Mouse (Mus musculus) ovary, adult 18-20 months (tissue): ENCODE measurements around the gene Ece1.
"Not testable (repeated sequence)": the region's sequence is repeated elsewhere in the genome, so short reads cannot be mapped to it uniquely, and the experiment has no call there.

Experiments
- DNase-seq: peaks from one replicate; pipeline ENCODE4 v3.0.0; 2022; ENCODE audit warnings: low spot score, mixed read lengths

The Ece1 gene

DNA sequence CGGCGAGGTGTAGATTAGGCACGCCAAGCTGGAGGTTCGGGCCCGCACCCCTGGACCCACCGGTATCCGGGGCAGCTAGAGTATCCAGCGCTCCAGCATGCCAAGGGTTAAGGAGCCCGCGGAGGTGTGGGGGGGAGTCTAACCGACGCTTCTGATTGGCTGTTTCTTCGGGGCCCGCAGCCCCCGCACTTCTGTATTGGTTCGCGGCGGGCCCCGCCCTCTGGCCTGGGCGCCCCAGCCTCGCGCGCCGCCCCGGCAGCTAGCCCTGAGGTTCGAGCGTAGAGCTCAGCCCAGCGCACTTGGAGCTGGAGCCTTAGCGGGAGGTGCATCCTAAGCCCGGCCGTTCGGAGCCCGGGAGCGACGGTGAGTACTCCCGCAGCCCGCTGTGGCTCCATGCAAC is at the start of gene Ece1:
TSS of gene Ece1 (plus strand) at position 219 of the 400 bp plus-strand sequence.
- peak; percentile 91 for DNase-seq

DNA sequence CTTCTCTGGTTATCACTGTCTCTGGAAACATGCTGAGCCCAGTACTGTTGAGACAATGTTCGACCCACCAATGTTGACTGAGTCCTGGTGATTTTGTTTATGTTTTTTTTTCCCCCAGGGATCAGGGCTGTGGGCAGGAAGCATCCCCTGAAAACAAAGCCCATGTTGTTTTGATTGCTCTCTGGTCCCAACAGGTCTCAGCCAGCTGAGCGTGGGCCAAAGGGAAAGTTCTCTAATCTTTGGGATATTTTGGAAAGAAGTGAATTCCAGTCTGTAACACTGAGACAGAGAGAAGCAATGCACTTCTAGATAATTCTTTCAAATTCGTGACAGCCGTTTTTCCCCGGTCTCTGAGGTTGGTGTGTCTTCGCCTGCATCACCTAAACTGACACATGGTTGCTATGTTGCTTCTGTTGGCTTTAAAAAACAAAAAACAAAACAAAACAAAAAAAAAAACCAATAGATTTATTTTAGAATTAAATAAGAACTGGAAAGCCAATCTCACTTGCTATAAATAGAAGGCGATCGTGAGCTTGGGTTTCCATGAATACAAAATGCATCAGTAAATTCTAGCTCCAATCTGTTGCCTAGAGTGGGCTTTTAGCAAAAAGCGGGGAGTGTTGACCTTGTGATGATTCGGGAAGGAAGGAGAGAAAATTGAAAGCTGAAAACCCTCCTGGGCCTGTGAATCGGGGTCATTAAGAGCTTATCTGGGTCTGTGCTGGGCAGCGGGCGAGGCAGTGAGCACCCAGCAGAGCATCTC is 48.9 kb upstream of the Ece1 start:
- DNase-seq: no peak

GRCm38 (mm10) chr4:137814140-137814539 is 47.9 kb upstream of the Ece1 start:
- no peak for DNase-seq

DNA sequence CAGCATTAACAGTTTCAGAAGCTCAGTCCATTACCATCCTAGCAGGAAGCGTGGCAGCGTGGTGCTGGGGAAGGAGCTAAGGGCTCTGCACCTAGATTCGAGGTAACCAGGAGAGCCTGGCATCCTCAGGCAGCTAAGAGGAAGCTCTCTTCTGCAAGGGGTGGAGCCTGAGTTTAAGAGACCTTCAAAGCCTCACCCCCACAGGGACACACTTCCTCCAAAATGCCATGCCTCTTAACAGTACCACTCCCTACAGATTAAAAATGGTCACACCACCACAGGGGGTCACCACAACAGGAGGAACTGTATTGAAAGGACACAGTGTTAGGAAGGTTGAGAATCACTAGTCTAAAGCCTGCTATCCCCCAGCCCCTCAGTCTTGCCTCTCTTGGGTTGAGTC is 46.6 kb upstream of the Ece1 start:
- DNase-seq: no peak

- no peak for DNase-seq
These were observed 45.8 kb upstream of the Ece1 start for GRCm38 (mm10) chr4:137816216-137816615.

DNA sequence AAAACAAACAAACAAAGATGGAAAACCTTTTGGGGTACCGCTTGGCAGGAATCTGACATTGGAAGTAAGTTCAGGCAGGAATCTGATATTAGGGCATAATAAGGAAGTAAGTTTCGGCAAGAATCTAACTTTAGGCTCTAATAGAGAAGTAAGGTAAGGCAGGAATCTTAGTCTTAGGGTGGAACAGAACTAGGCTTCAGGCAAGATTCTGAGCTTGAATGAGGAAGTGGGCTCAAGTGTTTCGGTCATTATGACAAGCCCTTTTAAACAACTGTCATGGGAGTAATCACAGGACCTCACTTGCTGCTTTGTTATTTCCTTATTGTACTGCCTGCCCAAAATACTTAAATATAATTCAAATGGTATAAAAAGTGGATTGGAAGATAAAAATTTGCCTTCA is 43.7 kb upstream of the Ece1 start:
- DNase-seq: no peak

- no peak for DNase-seq
These were observed 42.5 kb upstream of the Ece1 start for GRCm38 (mm10) chr4:137819487-137819886.

DNA sequence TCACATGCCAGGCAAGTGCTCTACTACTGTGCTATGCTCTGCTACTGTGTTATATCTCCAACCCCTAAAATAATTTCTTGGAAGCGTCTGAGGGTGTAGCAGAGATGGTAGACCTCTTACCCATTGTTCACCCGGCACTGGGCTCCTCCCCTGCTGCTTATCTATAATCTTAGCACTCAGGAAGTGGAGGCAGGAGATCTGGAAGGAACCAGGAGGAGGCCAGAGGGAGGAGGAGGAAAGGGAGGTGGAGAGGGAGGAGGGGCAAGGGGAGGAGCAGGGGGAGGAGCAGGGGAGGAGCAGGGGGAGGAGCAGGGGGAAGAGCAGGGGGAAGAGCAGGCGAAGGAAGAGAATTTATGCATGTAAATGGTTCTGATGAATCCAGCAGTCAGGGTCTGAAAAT is 41.3 kb upstream of the Ece1 start:
- DNase-seq: no peak

DNA sequence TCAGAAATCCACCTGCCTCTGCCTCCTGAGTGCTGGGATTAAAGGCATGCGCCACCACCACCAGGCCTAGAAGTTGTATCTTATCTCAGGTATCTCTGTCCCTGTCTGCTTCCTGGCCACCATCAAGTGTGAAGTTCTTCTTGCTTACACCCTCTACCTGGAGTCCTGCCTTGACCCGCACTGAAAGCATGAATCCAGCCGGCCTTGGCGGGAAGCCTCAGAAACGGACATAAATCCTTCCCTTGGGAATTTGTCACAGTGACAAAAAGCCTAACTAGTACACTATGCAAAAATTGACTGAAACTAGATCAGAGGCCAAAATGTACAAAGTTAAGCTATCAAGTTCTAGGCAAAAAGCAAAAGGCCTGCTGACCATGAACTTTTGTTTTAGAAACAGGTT is 39.5 kb upstream of the Ece1 start:
- DNase-seq: no peak

DNA sequence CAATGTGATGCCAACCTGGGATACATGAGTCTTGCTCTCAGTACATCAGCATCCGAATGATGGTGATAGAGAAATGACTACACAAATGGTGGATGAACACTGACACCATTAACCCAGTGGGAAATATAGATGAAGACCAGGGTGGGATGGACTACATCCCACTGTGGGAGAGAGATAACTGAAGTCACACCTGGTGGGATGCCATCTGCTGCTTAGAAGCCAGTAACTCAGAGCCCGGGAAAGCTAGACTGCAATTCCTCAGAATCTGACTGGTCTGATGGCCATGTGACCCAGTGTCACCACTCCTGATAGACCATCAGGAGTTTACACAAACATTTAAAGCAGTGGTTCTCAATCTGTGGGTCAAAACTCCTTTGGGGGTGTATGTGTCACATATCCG is 38.5 kb upstream of the Ece1 start:
- no peak for DNase-seq

DNA sequence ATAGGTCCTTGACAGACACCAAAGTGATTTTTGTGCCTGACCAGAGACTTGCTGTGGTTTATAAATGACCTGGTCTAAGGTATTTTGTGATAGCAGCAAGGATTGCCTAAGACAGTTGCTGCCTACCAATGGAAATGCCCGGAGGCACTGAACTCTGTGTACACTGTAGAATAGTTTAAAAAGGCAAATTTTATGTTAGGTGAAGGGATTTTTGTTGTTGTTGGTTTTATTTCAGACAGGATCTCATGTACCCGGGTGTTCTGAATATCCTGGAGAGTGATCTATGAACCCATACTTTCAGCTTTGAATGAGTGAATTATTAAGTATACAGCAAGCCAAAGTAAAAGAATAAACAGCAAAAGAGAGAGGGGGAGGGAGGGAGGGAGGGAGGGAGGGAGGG is 37.2 kb upstream of the Ece1 start:
- DNase-seq: no peak

GRCm38 (mm10) chr4:137830380-137830779 is 31.7 kb upstream of the Ece1 start:
- DNase-seq: no peak

GRCm38 (mm10) chr4:137831598-137831997 is 30.4 kb upstream of the Ece1 start:
- DNase-seq: no peak

DNA sequence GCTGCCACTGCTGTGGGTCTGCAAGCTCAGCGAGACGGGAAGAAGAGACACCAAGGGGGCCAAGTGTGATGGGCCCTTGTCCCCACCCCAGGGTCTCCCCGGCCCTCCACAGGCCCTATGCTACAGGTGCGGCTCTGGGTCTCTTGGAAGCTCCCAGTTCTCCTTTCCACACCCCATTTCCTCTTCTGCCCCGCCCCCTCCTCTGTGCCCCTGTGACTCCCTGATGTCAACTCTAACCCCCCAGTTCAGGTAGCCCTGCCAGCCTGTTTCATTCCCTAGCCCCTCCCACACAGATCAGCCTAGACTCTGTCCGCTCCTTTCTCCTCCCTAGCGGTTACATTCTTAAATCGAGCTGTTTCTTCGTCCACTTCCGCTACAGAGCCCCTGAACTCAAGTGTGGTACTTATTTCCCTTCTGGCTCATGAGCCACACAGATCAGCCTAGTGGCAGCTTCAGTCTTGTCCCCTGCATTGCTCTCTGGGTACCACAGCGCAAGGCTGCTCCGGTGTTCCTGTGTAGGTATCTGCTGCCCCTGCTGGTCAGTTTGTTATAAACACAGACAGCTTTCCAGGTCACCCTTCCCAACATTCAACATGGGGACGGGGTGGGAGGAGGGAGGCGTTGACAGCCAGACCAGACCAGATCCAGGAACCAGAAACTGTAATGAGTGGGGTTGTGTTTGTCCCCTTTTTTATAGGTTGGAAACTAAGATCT is 26.3 kb upstream of the Ece1 start:
- DNase-seq: peak; percentile 54

- DNase-seq: no peak
These were observed 25.3 kb upstream of the Ece1 start for GRCm38 (mm10) chr4:137836741-137837140.

DNA sequence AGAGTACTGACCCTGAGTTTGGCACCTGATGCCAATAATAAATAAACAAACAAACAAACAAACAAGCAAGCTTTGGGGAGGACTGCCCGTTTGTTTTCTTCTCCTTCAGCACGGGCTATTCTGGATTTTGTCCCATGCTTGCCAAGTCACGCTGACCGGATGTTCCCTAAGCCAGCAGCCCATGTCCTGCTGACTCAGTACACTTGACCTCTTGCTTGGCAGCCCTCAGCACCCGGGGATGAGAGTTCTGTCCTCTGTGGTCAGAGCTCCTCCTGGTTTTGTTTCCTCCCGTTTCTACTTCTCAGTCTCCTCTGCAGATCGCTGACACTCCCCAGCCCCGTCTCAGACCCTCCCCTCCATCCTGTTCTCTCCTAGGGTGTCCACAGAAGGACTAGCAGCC is 24.2 kb upstream of the Ece1 start:
- DNase-seq: peak; percentile 48

GRCm38 (mm10) chr4:137838791-137839190 is 23.2 kb upstream of the Ece1 start:
- DNase-seq: no peak

GRCm38 (mm10) chr4:137839452-137839851 is 22.6 kb upstream of the Ece1 start:
- no peak for DNase-seq

DNA sequence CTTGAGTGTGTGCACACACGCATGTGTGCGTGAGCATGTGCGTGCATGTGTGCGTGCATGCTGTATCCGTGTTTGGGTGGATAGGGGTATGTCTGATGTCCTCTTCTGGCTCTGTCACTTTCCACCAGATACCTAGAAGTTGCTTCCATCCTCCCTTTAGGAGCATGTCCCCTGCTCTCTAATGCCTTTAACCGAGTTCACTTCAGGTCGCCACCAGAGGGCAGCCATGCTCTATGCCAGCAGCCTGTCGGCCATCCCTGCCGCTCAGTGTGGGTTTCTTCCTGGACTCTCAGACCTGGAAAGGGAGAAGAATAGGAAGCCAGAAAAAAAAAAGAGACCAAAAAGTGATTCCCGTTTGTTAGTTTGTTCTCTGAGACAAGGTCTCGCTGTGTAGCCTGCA is 17.4 kb upstream of the Ece1 start:
- DNase-seq: no peak

GRCm38 (mm10) chr4:137847651-137848050 is 14.4 kb upstream of the Ece1 start:
- not testable (repeated sequence) for DNase-seq

GRCm38 (mm10) chr4:137850161-137850560 is 11.9 kb upstream of the Ece1 start:
- DNase-seq: no peak

GRCm38 (mm10) chr4:137851484-137851883 is 10.6 kb upstream of the Ece1 start:
- DNase-seq: no peak

- peak; percentile 51 for DNase-seq
These were observed 8.2 kb upstream of the Ece1 start for GRCm38 (mm10) chr4:137853822-137854221.
